Mouse (Mus musculus) embryo, embryonic 11.5 days (tissue): ENCODE data around the gene Cfl2.
"Not testable (repeated sequence)": the region's sequence is repeated elsewhere in the genome, so short reads cannot be mapped to it uniquely, and the experiment has no call there.

Experiments
- DNase-seq: peaks from one replicate; pipeline ENCODE4 v3.0.0-alpha.2; 2012; ENCODE audit warnings: low read depth, low spot score

The Cfl2 gene

GRCm38 (mm10) chr12:54862606-54863535 lies at the start of gene Cfl2:
Gene Cfl2 (minus strand): TSS chr12:54862877.
- peak; percentile 73 for DNase-seq

DNA sequence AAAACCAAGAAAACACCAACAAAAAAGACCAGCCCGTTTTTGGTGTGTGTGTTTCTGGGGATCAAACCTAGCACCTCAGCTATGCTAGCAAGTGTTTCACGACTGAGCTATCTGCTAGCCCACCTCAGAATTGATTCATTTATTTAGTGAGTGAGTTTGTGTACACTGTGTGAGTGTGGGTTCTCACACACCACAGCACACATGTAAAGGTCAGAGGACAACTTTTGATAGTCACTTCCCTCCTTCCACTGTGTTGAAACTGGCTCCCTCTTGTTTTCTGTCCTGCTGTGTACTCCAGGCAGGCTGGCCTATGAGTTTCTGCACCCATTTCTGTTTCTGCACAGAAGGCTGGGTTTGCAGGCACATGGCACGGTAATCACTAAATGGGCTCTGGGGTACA lies 47.7 kb upstream of the Cfl2 start:
- DNase-seq, result no peak

DNA sequence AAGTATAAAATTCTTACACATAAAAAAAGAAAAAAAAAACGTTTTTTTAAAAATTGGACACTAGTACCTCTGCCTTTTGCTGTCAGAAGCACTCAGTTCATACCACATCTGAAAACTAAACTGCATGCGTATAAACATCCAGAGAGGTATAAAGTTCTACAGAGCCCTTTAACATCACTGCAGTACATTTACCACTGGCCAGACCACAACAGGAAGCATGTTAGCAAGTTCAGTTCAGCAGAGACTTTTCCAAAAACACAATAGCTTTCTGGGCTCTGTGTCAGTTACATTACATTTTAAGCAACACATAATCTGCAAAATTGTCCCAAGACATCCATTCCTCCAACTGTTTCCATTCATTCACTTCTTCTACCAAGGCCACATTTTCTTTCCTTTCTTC lies 29.9 kb upstream of the Cfl2 start:
- DNase-seq, result not testable (repeated sequence)

GRCm38 (mm10) chr12:54890426-54890825 lies 27.7 kb upstream of the Cfl2 start:
- DNase-seq, result no peak

DNA sequence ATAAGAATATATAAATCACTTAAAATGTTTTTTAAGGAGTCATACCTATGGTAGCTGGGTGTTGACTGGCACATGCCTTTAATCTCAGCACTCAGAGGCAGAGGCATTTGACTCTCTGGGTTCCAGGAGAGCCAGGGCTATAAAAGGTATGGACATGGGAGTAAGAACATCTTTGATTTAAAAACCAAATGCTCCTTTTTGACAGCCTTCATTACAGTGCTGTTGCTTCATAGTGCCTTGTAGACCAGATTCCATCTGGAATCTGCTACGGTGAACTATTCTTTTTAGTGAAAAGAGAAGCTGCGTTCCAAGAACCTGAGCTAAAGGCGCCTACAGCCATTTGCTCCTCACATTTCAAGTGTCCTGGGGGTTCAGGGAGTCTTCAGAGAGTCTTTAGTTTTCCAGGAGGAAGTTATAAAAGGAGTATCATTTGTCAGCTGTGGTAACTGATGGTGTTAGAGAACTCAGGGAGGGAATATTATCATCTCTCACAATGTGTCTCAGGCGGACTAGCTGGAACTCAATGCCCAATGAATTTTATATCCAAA lies 25.0 kb upstream of the Cfl2 start:
- DNase-seq, result no peak

- DNase-seq, result peak; percentile 19
Measured at GRCm38 (mm10) chr12:54879630-54880029, 17.0 kb upstream of the Cfl2 start.

DNA sequence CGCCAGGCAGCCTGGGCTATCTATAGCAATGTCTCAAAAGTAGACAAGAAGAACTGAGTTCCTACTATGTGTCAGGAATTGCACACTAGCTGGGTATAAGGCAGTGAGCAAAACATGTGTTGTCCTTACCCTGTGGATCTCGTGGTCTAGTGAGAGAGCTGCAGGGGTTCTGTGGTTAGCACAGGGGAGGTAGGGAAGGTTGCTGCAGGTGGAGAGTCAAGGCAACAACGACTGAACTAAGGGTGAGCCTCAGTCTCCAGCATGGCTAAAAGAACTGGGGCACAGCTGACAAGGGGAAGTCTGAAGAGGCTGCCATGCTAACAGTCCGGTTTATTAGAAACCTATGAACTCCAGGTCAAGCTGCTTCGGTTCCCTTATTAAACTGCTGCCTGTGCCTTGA lies 16.5 kb upstream of the Cfl2 start:
- no peak for DNase-seq

DNA sequence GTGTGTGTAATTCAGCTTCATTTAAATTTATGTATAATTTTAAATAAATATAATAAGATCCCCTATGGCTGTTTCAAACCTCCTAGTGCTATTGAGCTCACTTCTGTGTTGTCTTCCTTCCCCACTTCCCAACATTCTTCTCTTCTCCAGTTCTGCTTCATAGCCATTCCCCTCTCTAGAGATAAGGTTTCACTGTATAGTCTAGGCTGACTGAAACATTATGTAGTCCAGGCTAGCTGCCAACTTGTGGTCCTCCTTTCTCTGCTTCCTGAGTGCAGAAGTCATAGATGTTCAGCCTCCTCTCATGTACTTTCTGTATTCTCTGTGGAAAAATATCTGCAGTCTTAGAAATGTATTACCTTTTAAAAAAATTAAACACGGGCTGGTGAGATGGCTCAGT lies 15.2 kb upstream of the Cfl2 start:
- no peak for DNase-seq

- DNase-seq, result no peak
Measured at GRCm38 (mm10) chr12:54876879-54877278, 14.2 kb upstream of the Cfl2 start.

- no peak for DNase-seq
Measured at GRCm38 (mm10) chr12:54874711-54875110, 12.0 kb upstream of the Cfl2 start.

- peak; percentile 23 for DNase-seq
Measured at GRCm38 (mm10) chr12:54861991-54862605, 579 bp downstream of the Cfl2 start.

DNA sequence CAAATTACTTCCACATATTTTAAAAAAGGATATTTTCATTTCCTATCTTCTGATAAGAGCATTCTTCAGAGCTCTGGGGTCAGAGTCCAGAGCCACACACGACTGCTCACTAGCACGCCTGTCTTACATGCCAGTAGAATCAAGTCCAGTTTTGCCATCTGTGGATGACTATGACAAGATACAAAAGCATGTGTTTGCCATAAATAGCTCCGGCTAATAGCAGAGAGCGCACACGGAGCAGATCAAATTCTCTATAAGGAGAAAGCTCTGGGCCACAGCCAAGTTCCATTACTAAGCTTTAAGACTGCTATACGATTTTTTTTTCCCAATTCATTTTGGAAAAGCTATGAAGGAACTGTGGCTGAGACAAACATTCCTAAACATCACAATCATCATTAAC lies 3.1 kb downstream of the Cfl2 start:
- DNase-seq, result no peak

- DNase-seq, result no peak
Measured at GRCm38 (mm10) chr12:54850551-54850950, 12.1 kb downstream of the Cfl2 start.

DNA sequence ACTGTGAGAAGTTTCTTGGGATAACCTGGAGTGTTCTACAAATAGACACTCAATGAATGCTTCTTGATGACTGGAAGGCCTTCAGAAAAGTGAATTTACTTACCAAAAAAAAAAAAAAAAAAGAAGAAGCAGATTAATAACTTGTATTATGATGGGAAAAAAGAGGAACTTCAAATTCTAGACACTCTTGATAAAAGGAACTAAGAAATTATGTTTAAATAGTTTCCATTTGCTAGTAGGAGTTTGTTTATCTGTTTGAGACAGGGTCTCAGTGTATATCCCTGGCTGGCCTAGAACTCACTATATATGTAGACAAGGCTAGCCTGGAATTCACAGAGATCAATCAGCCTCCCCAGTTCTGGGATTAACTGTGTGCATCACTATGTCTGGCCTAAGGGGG lies 18.3 kb downstream of the Cfl2 start:
- DNase-seq, result no peak

- no peak for DNase-seq
Measured at GRCm38 (mm10) chr12:54841576-54841975, 21.1 kb downstream of the Cfl2 start.

DNA sequence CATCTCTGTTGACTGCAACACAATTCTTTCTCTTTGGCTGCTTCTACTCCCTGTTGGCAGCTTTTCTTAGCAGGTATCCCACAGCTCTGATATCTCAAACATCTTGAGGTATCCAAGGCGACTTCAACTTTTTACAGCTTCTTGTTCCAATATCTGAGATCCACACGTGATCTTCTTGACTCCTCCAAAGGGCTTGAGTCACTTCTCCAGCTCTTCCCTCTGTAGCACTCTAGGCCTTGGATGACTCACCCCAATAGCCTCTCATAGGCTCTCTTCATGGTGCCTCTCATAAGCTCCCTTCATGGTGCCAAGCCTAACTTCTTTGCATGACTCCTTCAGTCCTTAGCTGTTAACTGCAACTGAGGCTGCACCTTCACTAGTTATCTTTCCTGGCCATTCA lies 22.9 kb downstream of the Cfl2 start:
- DNase-seq, result no peak

- no peak for DNase-seq
Measured at GRCm38 (mm10) chr12:54838931-54839330, 23.7 kb downstream of the Cfl2 start.

- no peak for DNase-seq
Measured at GRCm38 (mm10) chr12:54835608-54836570, 26.8 kb downstream of the Cfl2 start.

DNA sequence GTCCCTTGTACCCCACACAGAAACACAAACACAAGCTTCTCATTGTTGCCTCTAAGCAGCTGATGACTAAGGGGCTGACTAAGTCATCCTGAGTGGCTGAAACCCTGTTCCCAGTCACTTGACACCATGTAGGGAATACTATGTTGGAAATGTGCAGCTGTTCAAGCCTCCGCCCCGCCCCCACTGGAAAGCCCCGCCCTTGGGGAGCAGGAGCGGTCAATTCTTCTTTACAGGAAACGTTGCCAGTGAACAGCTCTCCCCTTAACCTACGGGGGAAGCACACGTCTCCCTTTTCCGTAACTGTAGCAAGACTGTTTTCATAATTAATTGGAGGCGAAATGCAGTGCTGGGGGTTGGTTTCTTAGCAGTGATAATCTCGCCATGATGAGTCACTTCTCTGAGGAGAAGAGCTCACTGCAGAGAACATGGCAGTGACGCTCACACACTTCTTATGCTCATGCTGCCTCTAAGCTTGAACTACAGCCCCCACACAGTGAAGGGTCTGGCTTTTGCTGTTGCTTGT lies 27.7 kb downstream of the Cfl2 start:
- DNase-seq, result peak; percentile 69

DNA sequence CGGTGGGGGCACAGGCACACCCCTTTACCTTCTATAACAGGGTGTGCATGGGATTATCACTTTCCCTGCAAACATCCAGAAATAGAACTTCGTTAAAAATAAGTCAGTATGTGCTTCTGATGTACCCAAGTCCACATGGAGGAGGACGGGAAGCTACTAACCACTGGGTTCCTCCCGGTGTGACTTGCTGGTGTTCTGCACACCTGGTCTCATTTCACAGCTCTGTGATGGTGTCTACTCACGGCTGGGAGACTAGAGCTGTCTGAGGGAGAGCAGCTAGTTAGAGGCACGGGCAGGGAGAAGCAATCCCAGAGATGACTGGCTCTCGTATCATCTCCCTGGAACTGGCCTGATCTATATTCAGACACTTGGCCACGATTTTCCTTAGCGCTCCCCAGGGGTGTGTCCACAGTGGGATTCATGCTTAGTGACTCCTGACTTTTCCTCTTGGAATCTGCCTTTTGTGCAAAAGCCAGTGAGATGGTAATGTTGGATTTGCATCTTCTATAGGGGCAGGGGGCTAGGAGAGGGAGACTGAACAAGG lies 28.7 kb downstream of the Cfl2 start:
- DNase-seq, result no peak

DNA sequence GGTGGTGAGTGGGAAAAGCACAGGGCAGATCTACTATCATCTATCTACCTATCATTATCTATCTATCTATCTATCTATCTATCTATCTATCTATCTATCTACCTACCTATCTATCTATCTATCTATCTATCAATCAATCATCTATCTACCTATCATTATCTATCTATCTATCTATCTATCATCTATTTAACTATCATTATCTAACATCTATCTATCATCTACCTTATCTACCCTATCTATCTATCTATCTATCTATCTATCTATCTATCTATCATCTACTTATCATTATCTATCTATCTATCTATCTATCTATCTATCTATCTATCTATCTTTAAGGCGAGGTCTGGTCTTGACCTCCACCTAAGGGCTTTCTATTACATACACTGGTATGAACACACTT lies 30.8 kb downstream of the Cfl2 start:
- DNase-seq, result not testable (repeated sequence)
